Mouse (Mus musculus): ENCODE measurements around the gene Jun.

Gene Jun

DNA sequence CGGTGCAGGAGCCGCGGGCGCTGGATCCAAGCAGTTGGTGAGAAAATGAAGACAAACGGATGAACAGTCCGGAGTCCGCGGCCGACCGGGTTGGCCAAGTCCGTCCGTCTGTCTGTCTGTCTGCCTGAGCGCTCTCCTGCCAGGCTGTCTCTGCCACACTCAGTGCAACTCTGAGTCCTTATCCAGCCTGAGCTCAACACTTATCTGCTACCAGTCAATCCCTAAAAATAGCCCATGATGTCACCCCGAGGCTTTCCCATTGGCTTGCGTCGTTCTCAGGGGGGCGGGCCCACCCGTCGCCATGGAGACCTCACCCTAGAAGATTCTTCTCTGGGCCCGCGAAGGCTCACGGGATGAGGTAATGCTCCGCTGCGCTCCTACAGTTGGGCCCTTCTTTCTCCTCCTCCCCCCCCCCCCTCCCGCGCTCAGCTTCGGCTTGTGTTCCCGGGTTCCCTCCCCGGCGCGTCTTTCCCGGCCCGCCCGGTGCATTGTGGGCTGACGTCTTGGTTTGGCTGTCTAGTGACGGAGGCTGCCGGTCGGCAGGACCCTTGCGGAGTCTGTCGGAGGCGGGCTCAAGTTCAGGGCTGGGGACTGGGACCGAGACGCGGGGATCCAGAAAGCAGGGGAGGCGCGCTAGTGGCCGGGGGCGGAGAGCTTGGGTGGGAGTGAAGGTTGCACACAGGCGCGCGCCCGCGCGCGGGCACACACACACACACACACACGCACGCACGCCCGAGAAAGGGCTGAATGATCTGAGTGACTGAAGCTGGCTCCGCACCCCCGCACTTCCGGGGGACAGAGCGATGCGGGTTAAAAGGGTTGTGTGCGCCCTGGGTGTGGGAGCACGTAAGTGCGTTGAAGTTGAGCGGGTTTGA is at the start of gene Jun:
Gene Jun, minus strand, starts transcription at position 198 of the 875 bp plus-strand sequence.
- DNase-seq (ENCODE audit: extremely low spot score, low read depth, low spot score): peak; percentile 96

DNA sequence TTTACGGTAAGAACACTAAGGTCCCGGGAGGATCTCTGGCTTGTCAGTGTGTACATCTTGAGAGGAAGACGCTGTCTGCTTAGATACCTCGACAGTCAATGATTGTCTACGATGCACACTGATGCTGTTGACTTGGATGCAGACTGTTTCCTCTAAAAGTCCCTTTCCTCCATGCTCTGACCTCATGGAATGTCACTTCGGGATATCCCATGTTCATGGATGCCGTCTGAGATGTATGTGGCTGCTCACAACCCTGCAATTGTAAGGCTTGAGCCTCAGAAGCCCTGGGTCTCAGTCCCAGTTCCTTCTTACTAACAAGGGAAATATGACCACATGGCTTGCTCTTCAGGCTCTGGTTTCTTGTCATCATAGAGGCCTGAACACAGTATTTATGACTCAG is 49.7 kb upstream of the Jun start:
- no peak for DNase-seq (ENCODE audit: extremely low spot score, low read depth, low spot score)

DNA sequence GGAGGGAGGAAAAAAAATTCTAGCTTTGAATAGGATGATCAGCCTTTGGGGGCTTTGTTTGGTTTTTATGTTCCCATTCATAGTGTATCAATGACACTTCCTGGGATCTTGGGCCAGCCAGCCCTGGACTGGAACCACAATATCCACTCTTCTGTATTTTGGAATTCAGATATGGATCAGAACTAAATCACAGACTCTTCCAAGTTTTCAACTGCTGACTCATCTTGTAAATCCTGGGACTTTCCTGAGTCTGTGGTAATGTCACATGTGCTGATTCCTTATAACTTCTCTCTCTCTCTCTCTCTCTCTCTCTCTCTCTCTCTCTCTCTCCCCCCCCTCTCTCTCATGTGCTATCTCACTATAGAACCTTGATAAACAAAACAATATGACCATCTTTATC is 48.7 kb upstream of the Jun start:
- no peak for DNase-seq (ENCODE audit: extremely low spot score, low read depth, low spot score)

DNA sequence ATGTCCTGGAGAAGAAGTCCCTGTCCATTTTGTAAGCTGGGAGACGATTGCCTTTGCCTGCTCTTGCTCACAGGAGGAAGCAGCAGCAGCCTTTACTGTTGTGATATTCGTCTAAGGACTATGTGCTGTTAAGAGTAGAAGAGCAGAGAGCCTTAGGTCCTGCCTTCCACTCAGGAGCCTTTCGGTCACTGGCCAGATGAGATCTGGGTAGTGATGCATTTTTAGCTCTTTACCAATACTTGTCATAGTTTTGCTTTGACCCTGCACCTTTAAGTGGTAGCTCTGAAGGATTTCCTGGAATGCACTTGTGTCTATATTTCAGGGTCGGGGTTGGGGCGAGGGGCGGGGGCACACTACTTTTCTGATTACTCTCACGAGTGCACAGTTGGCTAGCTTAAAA is 47.4 kb upstream of the Jun start:
- DNase-seq (ENCODE audit: extremely low spot score, low read depth, low spot score): no peak

DNA sequence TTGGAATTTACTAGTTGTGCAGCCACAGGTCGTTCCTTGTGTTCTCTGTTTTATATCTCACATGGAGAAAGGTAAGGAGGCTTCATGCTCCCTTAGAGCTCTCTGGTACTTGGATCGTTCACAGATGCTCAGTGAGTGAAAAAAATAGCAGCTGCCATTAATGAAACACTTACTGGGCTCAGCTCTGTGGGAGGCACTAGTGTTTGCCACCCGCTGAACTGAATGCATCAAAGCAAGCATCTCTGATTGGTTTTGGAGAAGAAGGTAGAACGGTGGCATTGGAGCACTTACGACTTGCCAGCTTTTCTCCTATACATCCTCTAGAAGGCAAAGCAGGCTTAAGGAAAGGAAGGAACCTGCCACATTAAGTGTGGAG is 46.7 kb upstream of the Jun start:
- DNase-seq (ENCODE audit: extremely low spot score, low read depth, low spot score): no peak

DNA sequence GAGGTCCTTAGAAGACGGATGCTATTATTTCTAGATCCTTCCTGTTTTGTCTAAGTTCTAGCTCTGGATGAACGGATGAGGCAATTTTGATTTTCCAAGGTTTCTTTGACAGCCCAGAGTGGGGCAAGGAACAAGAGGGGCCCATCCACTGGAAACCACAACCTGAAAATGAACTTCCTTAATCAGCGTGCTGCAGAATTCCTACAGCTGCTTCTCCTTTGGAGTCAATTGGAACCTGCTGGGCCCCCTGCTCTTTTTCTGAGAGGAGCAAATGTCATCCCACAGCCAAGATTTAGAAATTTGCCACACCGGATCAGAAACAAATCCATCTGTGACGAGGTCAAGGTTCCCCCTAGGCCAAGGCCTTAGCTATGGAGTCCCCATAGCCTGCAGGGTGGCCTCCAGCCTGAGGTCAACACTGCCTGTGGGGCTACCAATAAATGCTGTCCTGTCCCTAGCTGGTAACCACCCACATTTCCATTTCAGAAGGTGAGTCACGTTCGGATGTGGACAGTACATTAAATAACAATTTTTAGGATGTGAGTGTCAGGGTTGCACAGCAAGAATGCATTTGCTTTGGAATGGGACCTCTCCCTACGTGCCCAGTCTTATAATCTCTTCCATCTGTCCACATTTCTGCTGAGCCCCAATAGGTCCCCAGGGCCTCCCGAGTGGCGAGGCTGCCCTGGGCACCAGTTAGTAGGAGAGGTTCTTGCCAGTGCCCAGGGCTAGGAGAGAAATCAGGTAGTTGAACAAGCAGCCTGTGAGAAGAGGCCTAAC is 46.1 kb upstream of the Jun start:
- DNase-seq (ENCODE audit: extremely low spot score, low read depth, low spot score): no peak

DNA sequence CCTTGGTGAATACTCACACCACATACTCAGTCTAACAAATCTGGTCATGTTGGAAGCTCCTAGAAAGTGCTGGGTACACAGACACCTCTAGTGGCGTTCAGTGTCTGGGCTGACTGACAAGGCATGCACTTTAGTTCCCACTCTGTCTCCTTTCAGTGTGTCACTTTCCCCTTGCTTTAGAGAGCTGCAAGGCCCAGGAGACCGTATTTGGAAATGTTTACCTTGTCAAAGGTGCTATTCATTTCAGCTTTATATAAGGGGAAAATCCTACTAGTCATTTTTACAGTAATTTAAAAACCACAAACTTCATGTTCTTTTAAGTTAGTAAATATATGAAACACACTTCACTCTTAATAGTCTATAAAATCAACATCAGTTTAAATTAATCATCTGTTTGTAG is 44.7 kb upstream of the Jun start:
- no peak for DNase-seq (ENCODE audit: extremely low spot score, low read depth, low spot score)

DNA sequence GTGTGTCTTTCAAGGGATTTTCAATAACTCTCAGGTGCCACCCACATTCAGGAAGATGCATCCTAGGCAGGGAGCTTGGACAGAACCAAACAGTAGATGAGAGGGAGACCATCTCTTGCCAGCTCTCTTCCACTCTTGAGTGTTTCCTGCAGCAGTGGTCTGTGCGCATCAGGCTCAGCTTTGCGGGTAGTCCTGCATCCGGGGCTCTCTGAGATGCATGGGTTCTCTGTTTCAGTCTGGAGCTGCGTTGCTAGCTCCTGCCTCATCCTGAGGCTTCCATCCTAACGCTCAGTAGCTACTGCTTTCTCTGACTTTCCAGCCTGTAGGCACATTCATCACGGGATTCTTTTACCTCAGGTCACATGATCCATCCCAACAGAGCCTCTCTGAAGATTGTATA is 43.9 kb upstream of the Jun start:
- no peak for DNase-seq (ENCODE audit: extremely low spot score, low read depth, low spot score)

DNA sequence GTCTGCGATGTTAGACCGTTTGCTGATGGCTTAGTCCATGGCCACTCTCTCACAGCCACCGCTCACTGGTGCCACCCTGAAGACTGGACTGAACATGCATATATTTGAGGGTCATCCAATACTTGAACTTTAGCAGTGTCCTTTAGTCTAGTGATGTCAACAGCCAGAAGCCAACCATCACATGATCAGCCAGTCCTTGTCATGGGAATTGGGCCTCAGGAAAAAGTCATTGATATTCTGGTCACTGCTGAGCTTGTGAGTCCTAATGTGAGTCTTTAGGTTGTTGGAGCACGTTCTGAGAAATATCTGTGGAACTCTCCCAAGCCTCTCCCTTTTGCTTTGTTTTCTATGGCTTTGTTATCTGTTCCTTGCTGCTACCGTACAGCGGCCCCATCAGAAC is 43.3 kb upstream of the Jun start:
- no peak for DNase-seq (ENCODE audit: extremely low spot score, low read depth, low spot score)

DNA sequence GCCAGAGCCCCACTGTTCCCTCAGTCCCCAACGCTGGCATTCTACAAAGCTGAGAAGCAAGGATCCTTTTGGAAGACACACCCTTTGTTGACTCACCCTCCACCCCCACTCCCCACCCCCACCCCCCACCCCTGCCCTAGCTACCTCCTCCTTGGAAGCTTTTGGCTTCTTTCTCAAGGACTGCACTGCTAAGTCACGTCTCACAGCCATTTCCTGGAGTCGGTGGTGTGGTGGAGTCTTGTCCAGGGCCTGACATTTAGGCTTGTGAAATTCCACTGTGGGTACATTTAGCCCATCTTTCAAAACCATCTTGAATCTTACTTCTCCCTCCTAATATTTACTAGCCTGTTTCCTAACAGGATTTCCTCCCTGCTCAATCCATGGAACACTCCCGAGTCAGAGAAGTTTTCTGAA is 42.7 kb upstream of the Jun start:
- DNase-seq (ENCODE audit: extremely low spot score, low read depth, low spot score): no peak

DNA sequence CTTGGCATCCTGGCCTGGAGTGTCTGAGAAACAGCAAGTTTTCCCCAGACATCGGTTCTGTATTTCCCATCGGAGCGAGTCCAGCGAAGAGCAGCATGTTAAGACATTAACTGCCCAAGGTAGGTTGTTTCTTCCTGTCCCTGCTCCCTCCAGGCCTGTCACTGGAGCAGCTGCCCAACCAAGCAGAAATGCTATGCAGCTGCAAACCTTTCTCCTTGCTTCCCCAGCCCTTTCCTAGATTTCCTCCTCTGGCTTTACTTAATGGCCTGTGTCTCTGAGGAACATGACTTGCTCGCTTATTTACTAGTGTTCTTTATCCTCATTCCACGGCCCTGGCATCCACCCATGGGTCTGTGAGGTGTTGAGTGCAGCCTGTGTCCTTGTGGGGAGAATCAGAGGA is 41.6 kb upstream of the Jun start:
- no peak for DNase-seq (ENCODE audit: extremely low spot score, low read depth, low spot score)

DNA sequence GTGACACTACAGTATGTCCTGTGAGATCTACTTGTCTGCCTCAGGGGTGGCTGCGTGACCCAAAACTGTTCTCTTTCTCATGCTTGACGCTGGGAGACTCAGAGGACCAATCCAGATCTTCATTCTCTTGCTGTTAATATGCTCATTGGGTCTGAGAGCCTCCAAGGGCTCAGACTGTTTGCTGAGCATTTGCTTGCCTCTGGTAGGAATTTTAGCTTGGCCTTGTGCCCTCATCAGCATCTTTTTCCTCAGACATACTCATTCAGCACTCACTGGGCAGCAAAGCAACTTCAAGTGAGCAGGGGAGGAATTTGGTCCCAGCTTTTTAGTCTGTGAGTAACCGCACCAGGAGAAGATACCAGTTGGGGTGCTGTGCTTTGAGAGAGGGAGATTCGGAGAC is 40.5 kb upstream of the Jun start:
- DNase-seq (ENCODE audit: extremely low spot score, low read depth, low spot score): no peak

DNA sequence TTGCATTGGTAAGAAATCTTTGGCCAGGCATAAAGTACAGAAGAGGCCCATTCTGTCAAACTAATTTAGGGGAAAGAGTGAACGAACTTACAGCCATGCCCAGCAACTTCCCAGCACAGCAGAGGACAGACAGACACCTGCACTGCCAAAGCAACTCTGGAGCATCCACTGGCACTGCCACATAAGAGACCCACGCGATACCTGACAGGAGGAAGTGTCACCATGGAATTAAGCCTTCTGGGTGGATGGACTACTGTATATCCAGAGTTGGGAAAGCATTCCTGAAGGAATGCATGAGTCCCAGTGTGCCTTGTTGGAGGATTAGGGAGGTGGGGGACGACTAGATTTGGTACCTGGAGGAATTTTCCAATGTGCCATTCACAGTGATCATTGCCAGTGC is 39.5 kb upstream of the Jun start:
- no peak for DNase-seq (ENCODE audit: extremely low spot score, low read depth, low spot score)

DNA sequence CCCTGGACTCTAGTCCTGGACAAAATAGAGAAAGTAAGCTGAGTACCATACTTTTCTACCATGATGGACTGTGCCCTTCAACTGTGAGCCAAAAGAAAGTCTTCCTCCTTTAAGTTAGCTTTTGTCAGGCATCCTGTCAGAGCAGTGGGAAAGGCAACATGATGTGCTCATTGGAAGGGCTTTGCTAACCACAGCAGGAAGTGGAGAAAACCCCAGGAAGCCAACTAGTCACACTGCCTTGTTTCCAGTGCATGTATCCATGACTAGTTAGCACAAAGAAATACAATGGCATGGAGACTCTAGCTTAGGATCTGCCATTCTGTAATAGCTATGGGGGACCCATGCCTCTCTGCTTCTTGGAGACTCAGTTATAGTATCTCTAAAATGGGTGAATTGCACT is 37.9 kb upstream of the Jun start:
- DNase-seq (ENCODE audit: extremely low spot score, low read depth, low spot score): no peak

DNA sequence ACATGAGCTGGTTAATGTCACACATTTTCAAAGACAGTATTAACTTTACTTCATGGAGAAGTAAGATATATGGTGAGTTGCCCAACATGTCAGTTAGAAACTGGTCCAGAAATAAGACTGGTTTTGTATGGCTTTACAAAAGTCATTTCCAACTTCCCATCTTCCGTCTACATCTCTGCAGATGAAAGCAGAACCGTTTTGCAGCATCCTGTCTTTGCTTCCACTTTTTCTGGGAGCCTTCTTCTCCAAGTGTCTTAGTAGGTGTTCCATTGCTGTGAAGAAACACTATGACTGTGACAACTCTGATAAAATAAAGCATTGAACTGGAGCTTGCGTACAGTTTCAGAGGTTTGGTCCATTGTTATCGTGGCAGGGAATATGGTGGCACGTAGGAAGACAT is 37.0 kb upstream of the Jun start:
- DNase-seq (ENCODE audit: extremely low spot score, low read depth, low spot score): no peak

DNA sequence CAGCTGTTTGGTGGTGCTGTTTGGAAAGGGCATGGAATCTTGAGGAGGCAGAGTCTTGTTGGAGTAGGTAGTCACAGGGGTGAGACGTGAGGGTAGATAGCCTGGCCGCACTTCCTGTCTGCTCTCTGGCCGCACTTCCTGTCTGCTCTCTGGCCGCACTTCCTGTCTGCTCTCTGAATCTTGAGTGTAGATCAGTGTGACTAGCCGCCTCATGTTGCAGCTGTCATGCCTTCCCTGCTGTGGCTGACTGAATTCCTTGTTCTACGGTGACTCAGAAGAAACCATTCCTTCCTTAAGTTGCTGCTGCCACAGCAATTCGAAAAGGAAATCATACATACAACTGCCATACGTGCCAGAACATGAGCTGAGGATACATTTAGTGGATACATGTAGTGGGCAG is 31.9 kb upstream of the Jun start:
- DNase-seq (ENCODE audit: extremely low spot score, low read depth, low spot score): no peak

DNA sequence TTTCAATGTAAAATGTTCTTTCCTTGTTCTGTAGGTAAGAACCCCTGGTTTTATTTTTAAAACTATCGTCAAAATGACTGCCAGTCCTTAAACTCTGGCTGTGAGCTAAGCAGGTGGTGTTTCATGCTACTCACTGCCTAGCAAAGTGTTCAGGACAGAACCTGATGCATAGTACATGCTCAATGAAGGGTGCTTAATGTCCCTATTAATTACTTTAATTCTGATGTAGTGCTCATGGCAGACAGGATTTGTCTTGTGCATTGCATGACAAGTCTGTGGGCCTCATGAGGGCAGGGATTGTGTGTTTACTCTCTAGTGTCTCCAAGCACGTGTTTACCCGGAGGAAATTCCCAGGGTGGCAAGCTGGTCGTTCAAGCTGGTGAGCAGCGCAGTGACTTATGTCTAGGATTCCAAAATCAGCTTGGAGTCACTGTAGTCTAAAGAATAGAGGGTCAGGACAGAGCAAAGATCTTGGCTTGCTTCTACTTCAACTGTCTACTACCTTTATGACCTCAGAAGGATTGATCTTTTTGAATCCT is 31.2 kb upstream of the Jun start:
- DNase-seq (ENCODE audit: extremely low spot score, low read depth, low spot score): no peak

DNA sequence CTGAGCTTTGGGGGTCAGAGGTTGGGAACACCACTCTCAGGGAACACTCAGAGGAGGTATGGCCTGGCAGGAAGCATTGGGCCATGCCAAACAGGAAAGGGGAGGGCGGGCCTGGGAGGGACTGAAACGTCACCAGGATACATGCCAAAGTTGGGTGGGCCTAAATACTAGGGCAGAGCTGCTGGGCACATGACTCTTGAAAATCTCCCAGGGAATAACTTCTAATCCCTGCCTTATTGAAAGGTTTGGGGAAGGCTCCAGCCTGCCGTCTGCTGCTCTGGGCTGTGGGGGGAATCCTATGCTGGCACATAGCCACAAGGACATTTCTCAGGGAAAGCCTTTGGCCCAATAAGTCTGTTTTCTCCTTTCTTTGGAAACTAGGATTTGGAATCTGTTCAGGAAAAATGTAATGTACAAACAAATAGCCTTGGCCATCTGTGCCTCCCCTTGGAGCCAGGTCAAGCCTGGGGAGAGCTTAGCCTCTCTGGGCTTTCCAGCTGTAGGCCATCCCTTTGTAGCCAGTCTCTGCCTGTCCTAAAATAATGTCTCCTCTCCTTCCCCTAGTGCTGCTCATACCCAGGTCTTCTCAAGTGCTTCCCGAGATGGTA is 30.6 kb upstream of the Jun start:
- no peak for DNase-seq (ENCODE audit: extremely low spot score, low read depth, low spot score)

DNA sequence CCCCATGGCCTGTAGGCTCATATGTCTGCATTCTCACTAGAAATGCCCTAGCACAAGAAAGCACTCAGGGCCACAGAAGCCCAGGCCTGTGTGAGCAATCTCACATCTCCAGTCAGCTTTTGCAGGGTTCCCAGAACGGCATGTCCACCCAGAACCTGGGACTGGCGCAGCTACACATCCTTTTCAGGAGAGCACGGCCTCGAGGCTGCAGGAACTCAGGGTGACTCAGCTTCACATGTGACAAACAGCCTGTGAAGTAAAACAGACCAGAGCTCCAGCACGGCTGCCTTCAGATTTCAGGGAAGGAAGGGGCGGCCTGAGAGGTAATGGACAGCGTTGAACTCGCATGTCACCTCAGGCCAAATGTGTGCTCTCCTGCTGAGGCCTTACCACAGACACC is 29.6 kb upstream of the Jun start:
- no peak for DNase-seq (ENCODE audit: extremely low spot score, low read depth, low spot score)

DNA sequence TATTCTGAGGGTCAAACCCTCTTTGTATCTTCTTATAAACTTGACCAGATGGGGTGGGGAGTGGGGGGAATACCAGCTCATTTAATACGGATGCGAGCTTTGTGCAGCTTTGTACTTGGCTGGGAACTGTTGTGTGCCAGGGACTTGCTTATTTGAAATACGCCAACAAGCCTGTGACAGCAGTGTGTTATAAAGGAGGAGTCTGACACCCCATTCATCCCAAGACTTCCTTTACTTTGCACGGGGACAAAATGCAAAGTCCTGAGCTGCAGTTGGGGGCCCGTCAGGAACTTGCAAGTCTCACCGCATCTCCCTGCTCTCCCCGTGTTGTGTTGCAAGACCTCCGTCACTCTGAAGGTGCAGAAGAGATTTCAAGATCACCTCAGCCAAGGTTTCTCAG is 26.6 kb upstream of the Jun start:
- no peak for DNase-seq (ENCODE audit: extremely low spot score, low read depth, low spot score)

DNA sequence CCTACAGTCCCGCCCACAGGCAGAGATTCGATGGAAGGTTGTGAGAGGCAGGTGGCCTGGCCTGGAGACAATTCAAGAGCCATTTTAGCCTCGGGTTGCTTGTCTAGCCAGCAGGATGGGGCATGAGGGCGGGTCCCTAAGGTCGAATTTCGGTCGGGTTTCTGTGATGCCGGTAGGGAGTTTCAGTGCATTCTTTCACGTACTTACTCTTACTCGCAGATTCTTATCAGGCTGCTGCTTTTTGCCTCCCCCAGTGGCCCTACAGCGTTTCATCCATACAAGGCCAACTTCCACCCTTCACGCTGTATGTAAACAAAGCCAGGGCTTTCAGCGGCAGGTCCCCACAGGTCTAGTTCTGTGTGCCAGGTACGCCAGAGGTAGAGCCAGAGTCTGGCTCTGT is 24.3 kb upstream of the Jun start:
- DNase-seq (ENCODE audit: extremely low spot score, low read depth, low spot score): no peak

DNA sequence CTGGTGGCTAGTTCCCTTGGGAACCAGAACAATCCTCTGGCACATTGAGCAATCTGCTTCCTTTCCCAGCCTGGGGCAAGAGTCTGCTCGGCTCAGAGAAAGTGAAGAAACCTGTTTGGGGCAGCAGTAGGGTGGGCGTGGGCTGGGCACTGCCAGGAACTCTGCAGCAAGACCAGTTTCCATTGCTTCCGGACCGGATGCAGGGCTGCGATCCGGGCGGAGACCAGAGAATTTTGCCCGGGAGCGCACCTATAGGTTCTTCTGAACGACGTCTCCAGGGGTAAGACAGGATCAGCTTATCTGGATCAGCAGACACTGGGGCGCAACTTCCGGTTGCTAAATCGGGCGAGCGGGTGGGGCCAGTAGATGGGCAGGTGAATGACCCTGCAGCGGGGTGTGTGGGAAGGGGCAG is 23.6 kb upstream of the Jun start:
- DNase-seq (ENCODE audit: extremely low spot score, low read depth, low spot score): no peak

Measured in hindlimb bud, embryonic 11.5 days (tissue).